Mouse (Mus musculus) adrenal gland, postnatal 4 days (tissue): ENCODE measurements at regions not wholly inside any gene's neighbourhood (a gene's known extent, or its start where the extent isn't known, plus 50 kb on each side); places are given as distances from the start of the nearest gene placed in this dataset.

Experiments
- DNase-seq, 2 experiments: peaks; one replicate each; pipeline ENCODE4 v3.0.0; 2021 to 2022; ENCODE audit warnings: low spot score in 2 of 2, mixed read lengths in 2 of 2

DNA sequence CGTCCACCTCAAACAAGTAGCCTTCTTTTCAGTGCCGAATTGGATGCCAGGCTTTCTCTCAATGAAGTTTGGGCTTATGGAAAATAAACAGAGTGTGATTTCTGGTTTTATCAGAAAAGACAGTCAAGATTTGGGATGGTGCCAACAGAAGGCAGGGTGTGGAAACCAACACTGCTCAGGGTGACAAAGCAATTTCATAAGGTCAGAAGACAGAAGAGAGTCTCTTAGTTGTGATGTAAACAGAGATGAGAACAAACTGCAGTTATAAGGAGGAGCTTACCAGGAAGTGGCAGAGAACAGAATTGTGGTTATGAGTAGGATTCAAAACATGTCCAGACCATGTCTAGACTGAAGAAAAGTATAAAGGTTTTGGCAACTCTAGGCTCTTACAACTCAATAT is 714.3 kb upstream of the Arpp21 start:
- DNase-seq = no peak

GRCm38 (mm10) chr9:112938781-112939180 is 703.0 kb upstream of the Arpp21 start:
- DNase-seq = no peak

DNA sequence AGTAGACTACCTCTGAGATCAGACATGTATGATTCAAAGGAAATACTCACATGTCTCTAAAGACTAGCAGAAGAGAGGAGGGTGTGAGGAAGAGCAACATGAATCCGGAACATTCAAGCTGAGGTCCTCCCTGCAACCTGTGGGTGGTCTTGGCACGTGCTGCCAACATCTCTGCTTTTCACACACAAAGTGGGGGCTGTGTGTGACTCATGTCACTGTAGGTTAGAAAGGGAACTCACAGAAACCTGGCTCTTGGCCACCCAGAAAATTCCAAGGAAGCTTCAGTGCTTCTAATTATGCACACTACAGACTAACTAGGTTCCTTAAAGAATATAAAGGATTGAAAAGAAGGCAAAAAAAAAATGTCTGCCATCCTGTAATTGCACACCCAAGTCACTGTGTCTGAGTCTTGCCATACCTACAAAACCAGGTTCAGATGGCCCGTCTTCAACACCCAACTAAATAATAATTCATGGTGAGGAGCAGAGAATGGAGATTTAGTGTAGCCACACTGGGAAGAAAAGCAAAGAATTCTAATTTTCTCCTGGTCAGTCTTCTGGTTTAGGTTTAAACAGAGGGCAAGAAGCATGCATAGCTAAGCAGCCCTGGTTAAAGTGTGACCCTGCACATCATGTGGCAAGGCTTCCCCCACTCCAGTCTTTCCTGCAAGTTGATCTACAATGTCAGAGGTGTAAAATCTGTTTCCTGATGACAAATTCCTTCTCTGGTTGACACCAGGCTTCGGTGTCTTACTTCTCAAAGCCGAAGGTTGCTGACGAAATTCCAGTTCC is 673.8 kb upstream of the Arpp21 start:
- no peak for DNase-seq

DNA sequence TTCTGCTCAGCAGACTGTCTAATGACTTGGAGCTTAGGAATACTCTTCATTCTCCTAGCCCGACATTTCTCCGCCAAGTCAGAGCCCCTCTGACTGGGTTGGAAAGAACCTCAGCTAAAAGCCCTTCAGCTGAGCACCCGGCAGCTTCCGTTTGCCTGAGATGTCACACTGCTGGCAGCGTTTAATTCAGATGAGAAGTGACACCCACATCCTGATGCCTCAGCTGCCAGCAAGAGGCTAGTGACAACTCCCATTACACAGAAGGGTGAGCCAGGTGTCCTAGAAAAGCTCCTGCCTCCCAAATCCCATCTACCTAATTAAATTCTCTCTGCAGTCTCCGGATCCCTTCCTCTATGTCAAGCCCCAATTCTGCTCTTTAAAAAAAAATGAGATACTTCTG is 670.2 kb upstream of the Arpp21 start:
- no peak for DNase-seq

GRCm38 (mm10) chr9:112864921-112865320 is 629.2 kb upstream of the Arpp21 start:
- no peak for DNase-seq

GRCm38 (mm10) chr9:112861136-112861535 is 625.4 kb upstream of the Arpp21 start:
- no peak for DNase-seq

- DNase-seq = no peak
These were observed 624.7 kb upstream of the Arpp21 start for GRCm38 (mm10) chr9:112860307-112860893.

GRCm38 (mm10) chr9:112841473-112841872 is 605.7 kb upstream of the Arpp21 start:
- DNase-seq = no peak

- DNase-seq = no peak
These were observed 603.5 kb upstream of the Arpp21 start for GRCm38 (mm10) chr9:112839071-112839793.

DNA sequence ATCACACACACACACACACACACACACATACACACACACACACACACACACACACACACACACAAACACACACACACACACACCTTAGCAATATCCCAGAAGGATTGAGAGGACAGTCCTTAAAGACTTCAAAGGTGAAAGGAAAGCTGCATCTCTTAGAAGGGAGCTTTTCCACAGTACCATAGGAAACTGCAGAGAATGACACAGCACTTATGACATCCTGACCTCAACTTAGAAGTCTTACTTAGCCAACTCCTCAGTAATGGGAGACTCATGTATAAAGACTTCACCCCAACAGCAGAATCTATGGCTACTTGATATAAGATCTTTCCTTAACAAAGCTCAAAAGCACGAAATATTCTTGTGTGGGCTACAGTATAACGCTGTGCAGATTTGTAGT is 601.8 kb upstream of the Arpp21 start:
- no peak for DNase-seq

- no peak for DNase-seq
These were observed 598.9 kb upstream of the Arpp21 start for GRCm38 (mm10) chr9:112834441-112835245.

GRCm38 (mm10) chr9:112831102-112831501 is 595.4 kb upstream of the Arpp21 start:
- no peak for DNase-seq

- no peak for DNase-seq
These were observed 592.9 kb upstream of the Arpp21 start for GRCm38 (mm10) chr9:112828602-112829001.

DNA sequence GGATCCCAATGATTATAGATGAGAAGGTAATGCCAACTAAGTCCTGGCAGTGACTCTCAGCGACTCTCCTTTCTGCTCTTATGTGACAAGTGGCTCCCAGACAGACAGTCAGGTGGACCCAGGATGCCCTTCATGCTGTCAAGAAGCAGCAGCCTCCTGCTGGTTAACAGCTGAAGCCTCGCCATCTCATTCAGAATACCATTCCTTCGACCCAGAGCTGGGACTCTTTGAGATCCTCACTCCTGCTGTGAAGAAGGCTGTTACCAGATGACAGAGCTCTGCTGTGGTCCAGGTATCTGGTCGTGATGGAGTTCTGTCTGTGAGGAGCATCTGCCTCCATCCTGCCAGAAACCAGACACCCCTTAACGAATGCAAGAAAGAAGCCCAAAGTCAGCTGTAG is 590.9 kb upstream of the Arpp21 start:
- DNase-seq = no peak

DNA sequence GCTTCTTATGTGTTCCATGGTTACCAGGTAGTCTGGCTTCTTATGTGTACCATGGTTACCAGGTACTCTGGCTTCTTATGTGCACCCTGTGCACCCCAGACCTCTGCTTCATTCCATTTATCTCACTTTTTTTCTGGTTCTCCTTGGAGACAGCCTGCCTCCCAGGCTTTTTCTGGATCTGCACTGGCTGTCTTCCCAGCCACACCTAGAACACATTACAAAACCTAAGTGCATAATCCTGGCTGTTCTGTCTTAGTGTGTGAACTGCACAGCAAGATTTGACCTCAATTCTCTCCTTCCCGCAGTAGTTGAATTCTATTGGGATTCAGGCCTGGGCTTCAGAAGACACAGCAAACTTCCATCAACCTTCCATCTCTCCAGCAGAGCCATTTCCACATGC is 586.2 kb upstream of the Arpp21 start:
- DNase-seq = no peak

DNA sequence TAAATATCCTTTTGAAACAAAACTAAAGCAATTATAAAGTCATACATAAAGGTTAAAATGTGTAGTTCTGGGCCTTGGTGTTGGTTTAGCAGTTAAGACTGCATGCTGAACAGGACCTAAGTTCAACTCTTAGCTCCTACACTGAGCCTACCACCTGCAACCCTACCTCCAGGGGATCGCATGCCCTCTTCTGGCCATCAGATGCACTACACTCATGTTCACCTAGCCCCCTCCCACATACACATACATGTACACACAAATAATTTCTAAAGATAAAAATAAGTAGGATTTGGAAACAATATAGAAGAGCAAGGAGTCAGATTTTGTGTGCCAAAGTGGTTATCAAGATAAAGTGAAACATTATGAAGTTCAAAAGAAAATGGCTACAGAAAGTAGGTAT is 576.2 kb upstream of the Arpp21 start:
- no peak for DNase-seq

GRCm38 (mm10) chr9:112799583-112800220 is 564.0 kb upstream of the Arpp21 start:
- DNase-seq = no peak

DNA sequence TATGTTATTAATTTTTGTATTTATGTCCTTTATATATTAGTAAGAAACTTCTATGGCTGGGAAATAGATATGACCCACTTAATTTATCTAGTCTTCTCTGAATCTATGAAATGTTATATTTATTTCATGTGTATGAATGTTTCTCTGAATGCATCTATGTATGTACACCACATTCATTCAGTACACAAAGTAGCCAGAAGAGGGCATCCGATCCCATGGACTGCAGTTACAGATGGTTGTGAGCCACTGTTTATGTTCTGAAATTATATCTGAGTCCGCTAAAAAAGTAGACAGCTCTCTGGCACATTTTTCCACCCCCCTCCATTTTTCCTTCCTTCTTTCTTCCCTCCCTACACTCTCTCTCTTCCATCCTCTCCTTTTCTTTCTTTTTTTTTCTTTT is 557.8 kb upstream of the Arpp21 start:
- no peak for DNase-seq

DNA sequence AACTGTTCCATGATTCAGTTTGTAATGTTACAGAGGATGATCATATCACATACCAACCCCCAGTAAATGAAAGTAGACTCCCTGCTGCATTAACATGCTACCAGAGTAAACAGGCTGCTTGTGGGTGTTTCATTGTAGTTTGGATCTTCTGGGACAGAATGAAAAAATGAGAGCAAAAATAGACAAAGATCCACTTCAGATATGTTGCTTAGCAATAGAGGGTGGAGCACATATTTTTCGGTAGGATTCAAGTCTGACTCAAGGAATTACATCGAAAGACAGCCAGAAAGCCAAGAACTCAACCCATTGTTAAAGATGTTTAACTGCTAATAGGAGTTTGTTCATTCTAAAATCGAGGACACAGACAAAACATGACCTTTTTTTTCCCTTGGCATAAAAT is 536.2 kb upstream of the Arpp21 start:
- DNase-seq = no peak

DNA sequence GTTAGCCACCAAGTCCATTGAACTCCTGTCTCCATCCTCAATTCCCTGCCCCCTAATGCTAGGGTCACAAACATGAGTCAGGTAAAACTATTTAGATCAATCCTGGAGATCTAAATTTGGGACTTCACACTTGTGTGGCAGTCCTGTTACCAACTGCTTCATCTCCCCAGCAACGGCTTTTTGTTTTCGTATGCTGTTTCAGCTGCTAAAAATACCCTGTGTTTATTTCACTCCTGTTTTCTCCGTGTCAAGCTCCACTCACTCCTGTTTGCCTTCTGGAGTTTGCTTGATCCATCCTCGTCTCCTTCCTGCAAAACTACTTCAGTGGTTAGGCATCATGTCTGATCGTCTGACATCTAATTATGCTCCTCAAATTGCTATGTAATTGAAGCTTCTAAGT is 508.9 kb upstream of the Arpp21 start:
- DNase-seq = no peak
